Mouse (Mus musculus): ENCODE measurements around the gene Slc24a1.
"Not testable (repeated sequence)": the region's sequence is repeated elsewhere in the genome, so short reads cannot be mapped to it uniquely, and the experiment has no call there.

Slc24a1 gene

GRCm38 (mm10) chr9:64951161-64951657 is at the start of gene Slc24a1:
Gene Slc24a1 (minus strand): TSS chr9:64951607.
- no peak for DNase-seq (ENCODE audit: extremely low read depth, low read depth)

- DNase-seq (ENCODE audit: extremely low read depth, low read depth) = not testable (repeated sequence)
Measured at GRCm38 (mm10) chr9:64995464-64995863, 44.1 kb upstream of the Slc24a1 start.

- DNase-seq (ENCODE audit: extremely low read depth, low read depth) = no peak
Measured at GRCm38 (mm10) chr9:64990291-64990690, 38.9 kb upstream of the Slc24a1 start.

- DNase-seq (ENCODE audit: extremely low read depth, low read depth) = no peak
Measured at GRCm38 (mm10) chr9:64988443-64988842, 37.0 kb upstream of the Slc24a1 start.

GRCm38 (mm10) chr9:64987651-64988050 is 36.2 kb upstream of the Slc24a1 start:
- DNase-seq (ENCODE audit: extremely low read depth, low read depth) = no peak

- no peak for DNase-seq (ENCODE audit: extremely low read depth, low read depth)
Measured at GRCm38 (mm10) chr9:64985807-64986206, 34.4 kb upstream of the Slc24a1 start.

- DNase-seq (ENCODE audit: extremely low read depth, low read depth) = peak; percentile 37
Measured at GRCm38 (mm10) chr9:64985037-64985794, 33.8 kb upstream of the Slc24a1 start.

- no peak for DNase-seq (ENCODE audit: extremely low read depth, low read depth)
Measured at GRCm38 (mm10) chr9:64981904-64982303, 30.5 kb upstream of the Slc24a1 start.

- no peak for DNase-seq (ENCODE audit: extremely low read depth, low read depth)
Measured at GRCm38 (mm10) chr9:64980548-64980947, 29.1 kb upstream of the Slc24a1 start.

- DNase-seq (ENCODE audit: extremely low read depth, low read depth) = peak; percentile 78
Measured at GRCm38 (mm10) chr9:64960978-64961320, 9.5 kb upstream of the Slc24a1 start.

GRCm38 (mm10) chr9:64960117-64960977 is 8.9 kb upstream of the Slc24a1 start, which contains the start of gene Ints14:
Gene Ints14 (plus strand): TSS chr9:64960905.
- peak; percentile 87 for DNase-seq (ENCODE audit: extremely low read depth, low read depth)

GRCm38 (mm10) chr9:64957276-64957675 is 5.9 kb upstream of the Slc24a1 start:
- no peak for DNase-seq (ENCODE audit: extremely low read depth, low read depth)

GRCm38 (mm10) chr9:64956337-64956736 is 4.9 kb upstream of the Slc24a1 start:
- no peak for DNase-seq (ENCODE audit: extremely low read depth, low read depth)

- no peak for DNase-seq (ENCODE audit: extremely low read depth, low read depth)
Measured at GRCm38 (mm10) chr9:64953190-64953589, 1.8 kb upstream of the Slc24a1 start.

- DNase-seq (ENCODE audit: extremely low read depth, low read depth) = no peak
Measured at GRCm38 (mm10) chr9:64952055-64952454, 648 bp upstream of the Slc24a1 start.

GRCm38 (mm10) chr9:64947483-64948095 is 3.8 kb downstream of the Slc24a1 start:
- no peak for DNase-seq (ENCODE audit: extremely low read depth, low read depth)

- DNase-seq (ENCODE audit: extremely low read depth, low read depth) = no peak
Measured at GRCm38 (mm10) chr9:64943997-64944396, 7.4 kb downstream of the Slc24a1 start.

GRCm38 (mm10) chr9:64941650-64942049 is 9.8 kb downstream of the Slc24a1 start:
- DNase-seq (ENCODE audit: extremely low read depth, low read depth) = no peak

GRCm38 (mm10) chr9:64940731-64941346 is 10.6 kb downstream of the Slc24a1 start:
- no peak for DNase-seq (ENCODE audit: extremely low read depth, low read depth)

- no peak for DNase-seq (ENCODE audit: extremely low read depth, low read depth)
Measured at GRCm38 (mm10) chr9:64939790-64940189, 11.6 kb downstream of the Slc24a1 start.

- DNase-seq (ENCODE audit: extremely low read depth, low read depth) = no peak
Measured at GRCm38 (mm10) chr9:64939281-64939680, 12.1 kb downstream of the Slc24a1 start.

All from MEL-GATA-1-ER (cell line).